In the genomic region with DNA sequence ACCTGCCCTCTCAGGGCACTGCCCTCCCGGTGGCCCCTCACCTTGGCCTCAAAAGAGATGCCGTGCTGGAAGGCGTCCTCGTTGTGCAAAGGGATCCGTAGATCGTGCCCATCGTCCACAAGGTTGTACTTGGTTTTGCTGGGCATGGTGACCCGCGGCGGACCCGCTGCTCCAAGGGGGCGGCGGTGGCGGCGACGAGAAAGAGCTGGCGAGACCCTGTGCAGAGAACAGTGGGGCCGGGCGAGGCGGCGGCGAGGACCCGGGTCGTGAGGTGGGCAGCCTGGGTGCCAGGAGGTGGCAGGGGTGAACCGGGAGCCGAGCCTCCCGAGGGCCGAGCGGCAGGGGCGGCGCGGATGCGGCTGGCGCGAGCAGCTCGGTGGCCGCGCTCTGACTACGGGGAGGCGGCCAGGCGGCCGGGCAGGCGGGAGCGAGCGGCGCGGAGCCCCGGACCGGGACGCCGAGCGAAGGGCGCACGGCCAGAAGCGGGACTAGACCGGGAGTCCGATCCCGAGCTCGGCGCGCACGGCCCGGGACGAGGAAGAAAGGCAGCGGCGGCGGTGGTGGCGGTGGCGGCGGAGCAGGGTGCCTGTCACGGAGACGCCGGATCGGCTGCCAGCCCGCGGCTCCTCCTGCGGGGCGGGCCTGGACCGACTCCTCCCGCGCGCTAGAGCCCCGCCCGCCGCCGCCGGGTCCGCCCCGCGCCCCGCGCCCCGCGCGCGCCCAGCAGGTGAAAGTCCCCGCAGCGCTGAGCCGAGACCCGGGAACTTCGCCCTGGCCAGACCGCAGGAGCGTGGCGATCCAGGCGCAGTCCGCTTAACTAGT, we compare ENCODE assay signal across 8 mouse cellular contexts. TPM values are rescaled to one million over a fixed set of nuclear protein-coding genes. Genes with fewer than 3 reads are reported as not detected.
A peak's percentile ranks its signal among the peaks of the same experiment; 100 is the strongest.
DNase-seq lines count a peak whose midpoint lies in the region; ATAC-seq and TF ChIP-seq lines count a peak whose summit lies in the region.

Nos1ap (minus strand) TSS at position 643 of the 822 bp plus-strand sequence.

- H3K36me3 ChIP-seq in E14TG2a.4 (ENCODE audit: insufficient read depth, low read length), result no peaks in the 10 kb centered on the region
- no peaks in the 10 kb centered on the region; the same call in 1 of the 2 replicates for H3K36me3 ChIP-seq in forebrain, postnatal 0 days (ENCODE audit: insufficient read depth)
- peaks cover 5% of the 10 kb centered on the region for H3K36me3 ChIP-seq in liver, postnatal 0 days (replicated peaks; ENCODE audit: insufficient read depth, low read length)
- H3K36me3 ChIP-seq in neural tube, embryonic 12.5 days, result peaks cover 4% of the 10 kb centered on the region; the same call in 1 of the 2 replicates
- 0 out of 2 replicates have a peak, but pooled peaks cover 5% of the 10 kb centered on the region for H3K36me3 ChIP-seq in stomach, embryonic 16.5 days (ENCODE audit: control insufficient read depth, insufficient read depth, low read length)

- intact Hi-C loops in heart, postnatal 36 days (cut with DNase I), result no loop called here

- H3K4me1 ChIP-seq in E14TG2a.4 (replicated peaks; ENCODE audit: low read depth, low read length), result peaks cover 16% of the 10 kb centered on the region; the same call in 1 of the 2 replicates
- peaks cover 8% of the 10 kb centered on the region; the same call in 1 of the 2 replicates for H3K4me1 ChIP-seq in forebrain, postnatal 0 days (ENCODE audit: insufficient read depth)
- H3K4me1 ChIP-seq in liver, postnatal 0 days (ENCODE audit: insufficient read depth), result 0 out of 2 replicates have a peak, but pooled peaks cover 7% of the 10 kb centered on the region
- peaks cover 15% of the 10 kb centered on the region for H3K4me1 ChIP-seq in neural tube, embryonic 12.5 days
- H3K4me1 ChIP-seq in stomach, embryonic 16.5 days (ENCODE audit: control insufficient read depth, insufficient read depth, low read length), result peaks cover 8% of the 10 kb centered on the region; the same call in 1 of the 2 replicates

- no peak for TF ChIP-seq EP300 in liver, postnatal 0 days (IDR thresholded peaks at IDR 0.05; ENCODE audit: low read depth)

- H3K4me3 ChIP-seq in E14TG2a.4 (replicated peaks; ENCODE audit: low read length), result peak within 1 kb of the TSS; percentile 86
- peak within 1 kb of the TSS; percentile 85 for H3K4me3 ChIP-seq in forebrain, postnatal 0 days (ENCODE audit: low read depth, low read length)
- peak within 1 kb of the TSS; percentile 95 for H3K4me3 ChIP-seq in layer of hippocampus, adult 2 months
- peak within 1 kb of the TSS; percentile 74 for H3K4me3 ChIP-seq in liver, postnatal 0 days (ENCODE audit: low read depth, low read length)
- H3K4me3 ChIP-seq in neural tube, embryonic 12.5 days, result peak within 1 kb of the TSS; percentile 83
- H3K4me3 ChIP-seq in stomach, embryonic 16.5 days (replicated peaks; ENCODE audit: low read length), result peak within 1 kb of the TSS; percentile 83

- peak; percentile 95 for ATAC-seq in forebrain, postnatal 0 days
- peak; percentile 96 for ATAC-seq in liver, postnatal 0 days
- peak; percentile 91 for ATAC-seq in neural tube, embryonic 12.5 days (ENCODE audit: low FRiP score, low read depth)
- peak; percentile 94 for ATAC-seq in stomach, embryonic 16.5 days (ENCODE audit: insufficient read depth, low FRiP score)

- TF ChIP-seq CTCF in E14TG2a.4 (conservative IDR thresholded peaks at IDR 0.05; ENCODE audit: low read length), result no peak
- TF ChIP-seq CTCF in forebrain, postnatal 0 days (IDR thresholded peaks at IDR 0.05; ENCODE audit: low read depth), result no peak
- TF ChIP-seq CTCF in layer of hippocampus, adult 2 months (conservative IDR thresholded peaks at IDR 0.05), result no peak
- TF ChIP-seq CTCF in liver, postnatal 0 days (IDR thresholded peaks at IDR 0.05; ENCODE audit: low read depth), result no peak

- DNase-seq in cerebellum, adult 8-10 months, result peak; percentile 77
- peak; percentile 80 for DNase-seq in forebrain, postnatal 0 days
- DNase-seq in heart, postnatal 36 days, result peak; percentile 85 to 88
- peak; percentile 83 to 85 for DNase-seq in layer of hippocampus, adult 2 months (ENCODE audit: low spot score in 2 of 2)
- peak; percentile 89 for DNase-seq in liver, postnatal 0 days

- H3K27me3 ChIP-seq in E14TG2a.4 (ENCODE audit: insufficient read depth, low read length), result peaks cover 53% of the 10 kb centered on the region
- no peaks in the 10 kb centered on the region for H3K27me3 ChIP-seq in forebrain, postnatal 0 days (ENCODE audit: insufficient read depth, low read length)
- H3K27me3 ChIP-seq in liver, postnatal 0 days (ENCODE audit: insufficient read depth, low read length), result no peaks in the 10 kb centered on the region
- H3K27me3 ChIP-seq in neural tube, embryonic 12.5 days (replicated peaks), result no peaks in the 10 kb centered on the region
- H3K27me3 ChIP-seq in stomach, embryonic 16.5 days (ENCODE audit: control insufficient read depth, insufficient read depth, low read length), result no peaks in the 10 kb centered on the region

- peaks cover 6% of the 10 kb centered on the region for H3K9me3 ChIP-seq in E14TG2a.4 (ENCODE audit: low read length)
- H3K9me3 ChIP-seq in forebrain, postnatal 0 days (ENCODE audit: low read length), result 0 out of 2 replicates have a peak, but pooled peaks cover 3% of the 10 kb centered on the region
- H3K9me3 ChIP-seq in liver, postnatal 0 days (ENCODE audit: low read length), result no peaks in the 10 kb centered on the region
- H3K9me3 ChIP-seq in neural tube, embryonic 12.5 days, result peaks cover 9% of the 10 kb centered on the region
- H3K9me3 ChIP-seq in stomach, embryonic 16.5 days (replicated peaks; ENCODE audit: control insufficient read depth, low read length), result peaks cover 3% of the 10 kb centered on the region; the same call in 1 of the 2 replicates

- H3K27ac ChIP-seq in forebrain, postnatal 0 days (ENCODE audit: low read depth, low read length), result peak within 1 kb of the TSS; percentile 66
- peak within 1 kb of the TSS; percentile 91 for H3K27ac ChIP-seq in layer of hippocampus, adult 2 months
- H3K27ac ChIP-seq in liver, postnatal 0 days (ENCODE audit: low read depth), result peak within 1 kb of the TSS; percentile 86
- H3K27ac ChIP-seq in neural tube, embryonic 12.5 days, result no peak within 1 kb of the TSS
- H3K27ac ChIP-seq in stomach, embryonic 16.5 days (ENCODE audit: low read length), result peak within 1 kb of the TSS; percentile 8; the same call in 1 of the 2 replicates

- 3% methylated on average over 83 of the region's 106 CpGs for WGBS in forebrain, postnatal 0 days
- WGBS in liver, postnatal 0 days (ENCODE audit: insufficient replicate concordance), result 4% methylated on average over 57 of the region's 106 CpGs
- under 1% methylated on average over 86 of the region's 106 CpGs for WGBS in neural tube, embryonic 12.5 days
- WGBS in stomach, embryonic 16.5 days, result under 1% methylated on average over 103 of the region's 106 CpGs

- H3K4me2 ChIP-seq in forebrain, postnatal 0 days (ENCODE audit: low read depth), result peak within 1 kb of the TSS; percentile 88
- H3K4me2 ChIP-seq in liver, postnatal 0 days (ENCODE audit: low read depth, low read length), result peak within 1 kb of the TSS; percentile 87
- peak within 1 kb of the TSS; percentile 95 for H3K4me2 ChIP-seq in neural tube, embryonic 12.5 days (replicated peaks)
- H3K4me2 ChIP-seq in stomach, embryonic 16.5 days (ENCODE audit: low read depth, low read length), result peak within 1 kb of the TSS; percentile 97

- peak within 1 kb of the TSS; percentile 80 for H3K9ac ChIP-seq in forebrain, postnatal 0 days
- peak within 1 kb of the TSS; percentile 80 for H3K9ac ChIP-seq in liver, postnatal 0 days (replicated peaks)
- H3K9ac ChIP-seq in neural tube, embryonic 12.5 days, result peak within 1 kb of the TSS; percentile 87
- peak within 1 kb of the TSS; percentile 84 for H3K9ac ChIP-seq in stomach, embryonic 16.5 days (ENCODE audit: low read length)

RNA-seq across cellular contexts. Expression of gene Nos1ap, which starts in this region (rescaled TPM):
- 8.0 and 12.4 TPM in 2 replicates for total RNA-seq in forebrain, postnatal 0 days (2014; rRNA removed)
- 8.0 and 14.8 TPM in 2 replicates for polyA plus RNA-seq in forebrain, postnatal 0 days (2015; fragmentation: Nextera tagmentation; extraction: Ambion mirVana)
- 10 to 100 TPM; 22.2 to 27.3 TPM for total RNA-seq in heart, postnatal 36 days (2021)
- 100 to 1,000 TPM; 207 to 209 TPM for total RNA-seq in layer of hippocampus, adult 2 months (2021)
- 6.0 and 6.5 TPM in 2 replicates for polyA plus RNA-seq in liver, postnatal 0 days (2015; fragmentation: Nextera tagmentation; extraction: Ambion mirVana)
- 19.7 and 23.3 TPM in 2 replicates for polyA plus RNA-seq in neural tube, embryonic 12.5 days (2016; fragmentation: Nextera tagmentation; extraction: Ambion mirVana)
- polyA plus RNA-seq in stomach, embryonic 16.5 days (2015; fragmentation: Nextera tagmentation; extraction: Ambion mirVana), result 8.9 and 13.0 TPM in 2 replicates

Comparison
In these comparisons a context has a peak if more than half of its experiments do, and no peak if none do; other contexts are left out.
1. RNA of gene Nos1ap (total RNA-seq): 207 to 209 TPM in layer of hippocampus, adult 2 months; 22.2 to 27.3 TPM in heart, postnatal 36 days and 8.0 to 12.4 TPM in forebrain, postnatal 0 days; every median in the first group is over 4 times any median in the second.
2. Peak in every context shown above with its lines, with median percentiles within 50 percentile points of each other: H3K4me3 ChIP-seq, DNase-seq, ATAC-seq, H3K4me2 ChIP-seq and H3K9ac ChIP-seq.